Mouse (Mus musculus) cerebellum, postnatal 14 days (tissue): ENCODE results near the gene Rbm43.

ENCODE experiments used
- DNase-seq, 2 experiments: peaks; one replicate each; pipeline ENCODE4 v3.0.0; 2021; ENCODE audit warnings: mixed read lengths in 2 of 2

Gene Rbm43

DNA sequence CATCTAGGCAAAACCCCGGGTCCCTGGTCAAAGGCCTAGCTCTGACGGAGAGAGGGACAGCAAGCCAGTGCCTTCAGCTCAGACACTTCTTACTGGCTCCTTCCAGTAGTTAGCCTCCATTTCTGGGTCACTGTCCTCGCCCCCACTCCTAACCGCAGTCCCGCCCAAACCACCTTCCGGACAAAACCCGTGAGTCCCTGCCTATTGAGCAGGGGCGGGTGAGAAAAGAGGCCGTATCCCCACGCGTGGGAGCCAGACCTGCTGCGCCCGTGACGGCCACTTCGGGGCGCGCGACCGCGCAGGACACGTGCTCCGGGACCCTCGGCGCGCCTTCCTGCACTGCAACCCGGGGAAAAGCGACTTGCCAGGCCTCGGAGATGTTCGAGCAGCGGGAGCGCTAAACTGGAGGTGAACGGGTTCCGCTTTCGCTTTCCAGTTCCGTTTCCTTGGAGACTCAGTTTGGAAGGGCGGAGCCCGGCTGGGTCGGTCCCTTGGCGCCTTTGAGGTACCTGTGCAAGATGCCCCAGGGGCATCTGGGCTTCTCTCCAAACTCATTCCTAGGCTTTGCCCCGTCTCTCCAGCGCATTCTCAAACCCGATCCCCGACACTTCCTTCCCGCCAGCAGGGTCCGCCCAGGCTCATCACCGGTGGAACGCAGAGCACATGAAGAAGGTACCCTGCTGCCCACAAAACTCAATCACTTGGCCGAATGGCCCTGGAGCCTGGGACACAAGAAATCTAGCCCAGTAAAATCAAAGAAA lies at the start of gene Rbm43:
Rbm43 (minus strand) TSS at position 590 of the 761 bp plus-strand sequence.
- peak; percentile 80 to 87 for DNase-seq

DNA sequence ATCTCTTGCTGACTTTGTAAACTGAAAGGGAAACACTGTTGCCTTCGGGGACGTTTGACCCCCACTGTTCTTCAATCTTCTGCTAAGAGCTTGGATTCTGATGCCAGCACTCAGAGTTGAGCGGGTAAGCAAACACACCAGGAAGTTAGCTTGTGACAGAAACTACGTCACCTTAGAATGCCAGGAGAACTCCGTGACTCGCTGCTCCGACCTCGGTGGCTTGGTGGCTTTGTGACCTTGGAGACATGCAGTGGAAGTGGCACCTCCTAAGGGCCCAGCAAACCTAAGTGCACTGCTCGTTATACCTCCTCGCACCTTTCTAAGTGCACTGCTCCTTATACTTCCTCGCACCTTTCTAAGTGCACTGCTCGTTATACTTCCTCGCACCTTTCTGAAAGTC lies 47.3 kb upstream of the Rbm43 start:
- no peak for DNase-seq

GRCm38 (mm10) chr2:51981630-51982029 lies 46.7 kb upstream of the Rbm43 start:
- DNase-seq = peak; percentile 56 to 62

GRCm38 (mm10) chr2:51973410-51973968 lies 38.5 kb upstream of the Rbm43 start, which contains the start of gene Nmi:
Nmi (minus strand) TSS chr2:51973494.
- peak; percentile 11 to 29 for DNase-seq

DNA sequence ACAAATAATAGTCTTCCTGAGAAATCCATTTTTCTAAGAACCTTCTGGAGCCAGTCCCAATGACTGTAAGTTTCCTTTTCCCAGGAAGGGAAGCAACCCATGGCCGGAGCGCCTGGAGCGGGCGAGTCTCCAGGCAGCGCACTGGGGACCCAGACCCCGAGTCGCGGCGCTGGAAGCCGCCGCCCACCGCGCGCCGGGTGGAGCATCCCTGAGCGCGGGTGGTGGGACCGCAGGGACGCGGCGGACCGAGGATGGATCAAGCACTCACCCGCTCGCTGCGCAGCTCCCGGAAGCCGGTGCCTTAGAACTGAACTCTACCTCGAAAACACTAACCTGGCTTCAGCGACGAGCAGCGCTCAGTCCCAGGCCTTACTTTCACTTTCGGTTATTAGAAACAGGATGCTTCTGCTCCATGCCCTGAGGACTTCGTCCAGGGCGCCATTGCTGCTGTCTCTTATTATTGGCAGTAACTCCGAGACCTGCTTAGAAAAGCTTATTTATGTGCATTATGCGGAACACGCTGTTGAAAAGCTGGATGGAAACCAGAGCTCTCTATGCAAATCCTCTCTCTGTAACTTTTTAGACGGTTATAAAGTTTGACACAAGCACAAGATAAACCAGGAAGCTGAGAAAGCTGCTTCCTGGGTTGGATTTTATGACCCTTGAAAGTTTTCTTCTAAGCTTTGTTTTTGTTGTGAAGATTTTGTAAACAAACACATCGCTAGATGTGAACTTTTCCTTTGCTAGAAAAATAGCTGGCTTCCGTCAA lies 37.9 kb upstream of the Rbm43 start:
- DNase-seq = peak; percentile 37 to 51

DNA sequence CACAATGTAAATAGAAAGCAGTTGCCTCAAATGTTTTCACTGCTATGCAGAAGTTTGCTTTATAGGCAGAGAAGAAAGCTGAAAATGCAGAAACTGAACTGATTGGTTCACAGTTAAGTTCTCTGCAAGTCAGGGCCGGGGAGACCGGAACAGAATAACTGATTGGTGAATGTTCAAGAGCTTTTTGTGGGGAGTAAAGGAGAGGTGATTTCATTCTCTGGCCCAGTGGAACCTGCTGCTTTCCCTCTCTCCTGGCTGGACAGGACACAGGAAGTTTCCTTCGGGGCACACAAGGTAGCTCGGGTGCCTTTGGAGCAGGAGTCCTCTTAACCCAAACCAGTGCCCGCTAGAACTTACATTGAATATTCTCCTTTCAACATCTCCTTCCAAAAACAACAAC lies 37.2 kb upstream of the Rbm43 start:
- DNase-seq = peak in 1 of 2 experiments; percentile 7

GRCm38 (mm10) chr2:51970897-51971296 lies 35.9 kb upstream of the Rbm43 start:
- DNase-seq = no peak

- DNase-seq = no peak
Observed at GRCm38 (mm10) chr2:51967288-51967687, 32.3 kb upstream of the Rbm43 start.

DNA sequence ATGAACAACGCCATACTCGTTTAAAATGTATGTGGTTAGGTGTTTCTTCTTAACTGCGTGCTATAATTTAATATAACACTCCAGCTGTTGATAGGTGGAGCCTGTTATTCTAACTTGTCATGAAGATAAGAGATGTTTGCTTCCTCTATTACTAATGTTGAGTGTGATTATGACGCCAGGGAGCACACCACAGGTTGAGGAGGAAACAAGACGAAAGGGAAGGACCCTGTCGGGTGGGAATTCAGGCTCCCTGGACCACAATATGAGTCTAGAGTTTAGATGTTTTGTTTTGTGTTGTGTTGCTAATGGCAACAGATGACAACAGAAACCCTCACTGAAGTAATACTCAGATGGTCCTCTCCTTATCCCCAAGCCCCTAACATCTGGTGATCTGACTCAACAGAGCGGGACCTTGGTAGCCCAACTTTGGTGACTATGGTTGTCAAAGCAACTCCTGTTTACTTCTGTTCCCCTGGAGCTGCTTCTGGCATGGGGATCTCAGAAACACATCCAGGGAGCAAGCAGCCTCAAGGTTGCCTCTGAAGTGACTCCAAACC lies 18.8 kb upstream of the Rbm43 start:
- DNase-seq = no peak

DNA sequence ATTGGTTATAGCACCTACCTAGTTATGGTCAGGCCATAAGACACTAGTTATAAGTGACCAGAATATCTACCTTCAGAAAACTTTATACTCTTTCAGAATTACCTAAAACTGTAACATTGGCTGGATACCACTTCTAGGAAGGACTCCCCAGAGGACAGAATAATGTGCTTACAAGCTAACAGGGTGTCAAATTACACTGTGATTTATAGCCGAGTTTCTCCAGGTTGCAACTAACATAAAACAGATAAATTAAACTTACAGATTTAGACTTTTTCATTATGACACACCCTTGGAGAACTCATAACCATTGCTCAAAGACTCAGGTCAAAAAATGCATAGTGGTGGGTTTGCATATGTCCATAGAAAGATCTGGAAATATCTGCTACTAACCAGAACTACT lies 15.9 kb upstream of the Rbm43 start:
- no peak for DNase-seq

GRCm38 (mm10) chr2:51948105-51948830 lies 13.3 kb upstream of the Rbm43 start:
- no peak for DNase-seq

- DNase-seq = no peak
Observed at GRCm38 (mm10) chr2:51945812-51946211, 10.8 kb upstream of the Rbm43 start.

- DNase-seq = no peak
Observed at GRCm38 (mm10) chr2:51941832-51942231, 6.9 kb upstream of the Rbm43 start.

GRCm38 (mm10) chr2:51938750-51939149 lies 3.8 kb upstream of the Rbm43 start:
- no peak for DNase-seq

DNA sequence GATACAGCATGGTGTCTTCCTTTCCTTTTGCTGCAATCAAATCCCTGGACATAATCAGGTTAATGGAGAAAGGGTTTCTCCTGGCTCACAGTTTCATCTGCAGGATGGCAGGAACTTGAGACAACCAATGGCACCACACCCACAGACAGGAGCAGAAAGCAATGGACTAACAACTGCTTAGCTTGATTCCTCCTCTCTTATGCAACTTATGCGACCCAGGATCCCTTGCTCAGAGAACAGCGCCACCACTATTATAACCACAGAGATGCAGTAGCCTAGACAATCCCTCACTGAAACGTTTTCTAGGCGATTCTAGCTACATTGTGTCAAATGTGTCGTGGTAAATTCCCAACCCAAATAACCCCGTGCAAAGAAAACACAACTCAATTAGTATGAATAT lies 2.0 kb upstream of the Rbm43 start:
- no peak for DNase-seq

DNA sequence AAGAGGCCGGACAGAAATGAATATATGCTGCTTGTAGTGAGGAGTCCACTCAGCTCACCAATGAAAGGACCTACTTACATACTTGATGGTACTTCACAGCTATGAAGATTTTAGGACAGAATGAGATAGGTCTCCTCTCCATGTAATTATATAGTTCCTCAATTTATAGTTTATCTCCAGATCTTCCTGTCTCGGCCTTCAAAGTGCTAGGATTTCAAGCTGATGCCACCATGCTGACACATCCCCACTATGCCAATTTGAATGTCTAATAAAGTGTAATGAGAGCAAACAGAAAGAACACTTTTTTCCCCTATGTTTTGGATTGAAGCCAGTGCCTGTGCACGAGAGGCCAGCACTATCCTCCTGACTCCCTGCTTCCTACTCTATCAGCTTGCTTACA lies 1.6 kb upstream of the Rbm43 start:
- no peak for DNase-seq

- no peak for DNase-seq
Observed at GRCm38 (mm10) chr2:51935921-51936320, 958 bp upstream of the Rbm43 start.

- peak in 1 of 2 experiments; percentile 11 for DNase-seq
Observed at GRCm38 (mm10) chr2:51933341-51934134, 1.4 kb downstream of the Rbm43 start.

DNA sequence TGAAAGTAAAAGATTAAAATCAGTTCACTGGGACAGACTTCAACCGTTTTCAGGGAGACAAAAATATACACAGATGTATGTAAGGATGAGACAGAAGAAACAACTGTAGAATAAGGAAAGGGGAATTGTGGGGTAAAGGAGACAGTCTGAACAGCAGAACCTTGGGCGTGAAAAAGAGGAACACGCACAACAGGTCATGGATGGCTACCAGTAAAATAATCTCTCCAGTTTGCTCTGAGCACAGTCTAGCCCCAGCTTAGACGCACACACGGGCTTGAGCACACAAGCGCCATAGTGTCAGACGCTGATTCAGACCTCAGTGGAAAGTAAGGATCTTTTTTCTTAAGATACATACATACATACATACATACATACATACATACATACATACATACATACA lies 3.7 kb downstream of the Rbm43 start:
- no peak for DNase-seq

DNA sequence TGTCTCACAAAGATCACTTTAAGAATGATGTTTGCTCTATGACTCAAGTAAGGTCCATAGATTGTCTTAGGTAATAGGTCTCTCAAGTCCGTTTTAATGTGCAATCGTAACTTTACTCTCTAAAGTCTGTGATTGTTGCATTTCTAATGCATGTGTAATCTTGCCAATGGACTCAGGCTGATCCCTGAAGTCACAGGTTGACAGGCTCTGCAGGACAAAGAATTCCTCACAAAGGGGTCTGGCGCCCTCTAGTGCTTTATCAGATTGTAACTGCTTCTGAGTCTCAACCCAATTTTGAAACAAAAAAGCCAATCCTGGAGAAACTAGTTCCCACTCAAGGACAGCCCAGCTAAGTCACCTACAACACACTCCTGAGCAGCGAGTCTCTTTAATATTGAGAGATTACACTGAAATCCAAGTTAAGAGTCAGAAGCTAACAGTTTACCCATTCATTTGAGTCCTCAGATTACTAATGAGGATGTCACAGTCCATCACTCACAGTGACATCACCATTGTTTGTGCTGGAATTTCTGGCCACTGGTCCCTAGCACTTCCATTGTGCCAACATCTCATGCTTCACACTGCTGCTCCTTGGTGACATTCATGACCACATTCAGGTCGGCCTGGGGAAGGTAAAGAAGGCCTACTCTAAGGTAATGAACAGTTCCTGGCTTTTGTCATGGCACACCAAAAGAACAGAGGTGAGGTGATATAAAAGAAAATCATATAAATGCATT lies 19.9 kb downstream of the Rbm43 start:
- peak; percentile 90 to 91 for DNase-seq

DNA sequence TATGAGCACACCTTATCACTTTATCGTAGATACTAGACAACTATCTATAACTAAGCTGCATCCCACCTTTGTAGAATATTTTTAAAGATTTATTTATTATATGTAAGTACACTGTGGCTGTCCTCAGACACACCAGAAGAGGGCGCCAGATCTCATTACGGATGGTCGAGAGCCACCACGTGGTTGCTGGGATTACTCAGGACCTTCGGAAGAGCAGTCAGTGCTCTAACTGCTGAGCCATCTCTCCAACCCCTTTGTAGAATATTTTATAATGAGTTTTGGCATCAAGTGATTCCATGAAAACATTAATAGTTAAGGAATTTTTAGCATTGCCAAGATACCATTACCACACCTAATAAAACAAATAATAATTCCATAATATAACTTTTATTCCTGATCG lies 20.4 kb downstream of the Rbm43 start:
- DNase-seq = peak; percentile 17 to 23
